18 mouse cellular contexts compared by ENCODE assay signal in genomic region chr8:82387614-82388013, GRCm38 (mm10). TPM values are rescaled to one million over a fixed set of nuclear protein-coding genes. Genes with fewer than 3 reads are reported as not detected.
DNase-seq lines count a peak whose midpoint lies in the region; ATAC-seq lines count a peak whose summit lies in the region.
"Had no signal": no experiment of that assay in that cellular context is flagged by ENCODE, and none has a peak within 500 bp of the region (broad histone marks: within the 10 kb centered on the region; RNA-seq: fewer than 3 reads in every experiment).

No protein-coding gene starts in this region.

- no peaks in the 10 kb centered on the region for H3K9me3 ChIP-seq in lung, embryonic 16.5 days (ENCODE audit: control insufficient read depth, low read length)
- no peaks in the 10 kb centered on the region for H3K9me3 ChIP-seq in forebrain, embryonic 16.5 days (ENCODE audit: control insufficient read depth, low read length)
- H3K9me3 ChIP-seq: forebrain, embryonic 13.5 days; hindbrain, embryonic 10.5 days; neural tube, embryonic 12.5 days had no signal

- WGBS in lung, embryonic 16.5 days: 9% methylated on average over 1 of the region's 1 CpGs
- WGBS in forebrain, embryonic 16.5 days: 93% methylated on average over 1 of the region's 1 CpGs

- no peaks in the 10 kb centered on the region for H3K36me3 ChIP-seq in lung, embryonic 16.5 days (ENCODE audit: control insufficient read depth, insufficient read depth, low read length)
- no peaks in the 10 kb centered on the region for H3K36me3 ChIP-seq in forebrain, embryonic 16.5 days (ENCODE audit: control insufficient read depth, insufficient read depth)
- H3K36me3 ChIP-seq: hindbrain, embryonic 10.5 days; neural tube, embryonic 12.5 days had no signal

- no peak overlapping the region for H3K4me3 ChIP-seq in lung, embryonic 16.5 days (ENCODE audit: low read length)
- no peak overlapping the region for H3K4me3 ChIP-seq in forebrain, embryonic 16.5 days (replicated peaks; ENCODE audit: low read length)
- H3K4me3 ChIP-seq: forebrain, embryonic 13.5 days; gastrocnemius, adult 2 months; hindbrain, embryonic 10.5 days; layer of hippocampus, adult 2 months; neural tube, embryonic 12.5 days had no signal

- peak; percentile 29 for DNase-seq in heart, adult 8-10 months (ENCODE audit: low spot score)
- DNase-seq in heart, postnatal 36 days: no peak
- DNase-seq in lung, adult 18-20 months: no peak
- DNase-seq in adrenal gland, adult 2 months: no peak
- DNase-seq: cerebellum, adult 2 months; gastrocnemius, adult 2 months; kidney, adult 9 months; right cerebral cortex, postnatal 14 days; thymus, postnatal 36 days had no signal

- H3K27ac ChIP-seq in lung, embryonic 16.5 days (ENCODE audit: low read length): no peak overlapping the region
- no peak overlapping the region for H3K27ac ChIP-seq in forebrain, embryonic 16.5 days (ENCODE audit: low read length)
- H3K27ac ChIP-seq: forebrain, embryonic 13.5 days; gastrocnemius, adult 2 months; hindbrain, embryonic 10.5 days; layer of hippocampus, adult 2 months; neural tube, embryonic 12.5 days; stomach, postnatal 0 days had no signal

- H3K9ac ChIP-seq in lung, embryonic 16.5 days (ENCODE audit: low read length): no peak overlapping the region
- H3K9ac ChIP-seq in forebrain, embryonic 16.5 days (replicated peaks; ENCODE audit: low read depth, low read length): no peak overlapping the region
- H3K9ac ChIP-seq: forebrain, embryonic 13.5 days; neural tube, embryonic 12.5 days had no signal

- ATAC-seq in lung, embryonic 16.5 days (ENCODE audit: low read depth): peak; percentile 41; the same call in 1 of the 2 replicates
- peak; percentile 63 to 74 for ATAC-seq in hematopoietic stem cell, adult 5-6 weeks (replicated peaks in 1 of 2; ENCODE audit: insufficient read depth in 1 of 2, low FRiP score in 2 of 2, low TSS enrichment in 1 of 2, low read depth in 1 of 2, poor library complexity in 2 of 2, severe bottlenecking in 2 of 2)
- peak; percentile 70 for ATAC-seq in megakaryocyte progenitor cell, adult 5-6 weeks (replicated peaks; ENCODE audit: poor library complexity)
- no peak for ATAC-seq in forebrain, embryonic 16.5 days
- ATAC-seq: forebrain, embryonic 13.5 days had no signal

- intact Hi-C loops in heart, postnatal 36 days (cut with DNase I): no loop called here

- H3K27me3 ChIP-seq in lung, embryonic 16.5 days (ENCODE audit: control insufficient read depth, insufficient read depth, low read depth, low read length): no peaks in the 10 kb centered on the region
- no peaks in the 10 kb centered on the region for H3K27me3 ChIP-seq in forebrain, embryonic 16.5 days (replicated peaks; ENCODE audit: control insufficient read depth, insufficient read depth, low read length)
- H3K27me3 ChIP-seq: forebrain, embryonic 13.5 days; neural tube, embryonic 12.5 days had no signal

- no peaks in the 10 kb centered on the region for H3K4me1 ChIP-seq in lung, embryonic 16.5 days (replicated peaks; ENCODE audit: control insufficient read depth, insufficient read depth, low read length)
- peaks cover 8% of the 10 kb centered on the region for H3K4me1 ChIP-seq in forebrain, embryonic 16.5 days (replicated peaks; ENCODE audit: control insufficient read depth, insufficient read depth, low read length)
- H3K4me1 ChIP-seq: hindbrain, embryonic 10.5 days; neural tube, embryonic 12.5 days had no signal

- H3K4me2 ChIP-seq in lung, embryonic 16.5 days (ENCODE audit: low read depth, low read length): no peak overlapping the region
- no peak overlapping the region for H3K4me2 ChIP-seq in forebrain, embryonic 16.5 days (ENCODE audit: low read length)
- H3K4me2 ChIP-seq: forebrain, embryonic 13.5 days; neural tube, embryonic 12.5 days had no signal

RNA-seq across cellular contexts. Expression of gene Il15, which starts 15.4 kb away (rescaled TPM):
- total RNA-seq in heart, adult 8-10 months (2022): 10 to 100 TPM; 42.2 to 51.6 (median 48.0) TPM
- 10 to 100 TPM; 35.8 to 41.1 TPM for total RNA-seq in heart, postnatal 36 days (2021)
- 8.0 and 9.9 TPM in 2 replicates for polyA plus RNA-seq in lung, embryonic 16.5 days (2015; fragmentation: Nextera tagmentation; extraction: Ambion mirVana)
- total RNA-seq in hematopoietic stem cell, adult 5-6 weeks (2017): 60.7 and 63.1 TPM in 2 replicates
- 29.4 and 34.9 TPM in 2 replicates for total RNA-seq in megakaryocyte progenitor cell, adult 5-6 weeks (2015)
- 26.2 and 27.1 TPM in 2 replicates for total RNA-seq in megakaryocyte progenitor cell, adult 5-6 weeks (2017)
- polyA plus RNA-seq in forebrain, embryonic 16.5 days (2015; fragmentation: Nextera tagmentation; extraction: Ambion mirVana): 0.76 and 1.6 TPM in 2 replicates
- total RNA-seq in adrenal gland, adult 2 months (2021): 10 to 100 TPM in 1 of 2 experiments, 1 to 10 TPM in 1; 8.9 to 14.7 TPM
- polyA plus RNA-seq in adrenal gland, adult 2 months (2012; rRNA removed): 6.3 and 9.4 TPM in 2 replicates
